Mouse (Mus musculus): ENCODE measurements around the gene Fpr-rs3. TPM values are rescaled to one million over a fixed set of nuclear protein-coding genes. Genes with fewer than 3 reads are reported as not detected.

Fpr-rs3 gene
- total RNA-seq (2015) (not detected in 2 replicates), total RNA-seq (2017) (not detected in 2 replicates)

DNA sequence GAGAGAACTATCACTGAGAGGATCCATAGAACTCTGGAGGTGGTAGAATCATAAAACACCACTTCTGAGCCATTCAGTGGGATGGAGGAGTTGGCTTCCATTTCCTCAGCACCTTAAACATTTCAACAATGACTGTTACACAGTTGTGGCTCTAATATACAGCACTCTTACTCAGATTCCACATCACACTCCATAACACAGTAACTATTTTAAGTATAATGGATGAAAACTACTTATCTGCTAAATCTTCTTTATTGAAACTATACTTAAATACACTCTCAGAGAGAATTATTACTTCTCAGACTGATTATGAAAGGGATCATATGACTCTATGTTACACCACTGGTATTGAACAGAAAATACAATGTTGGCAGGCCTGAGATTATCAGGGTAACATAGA, at the start of gene Fpr-rs3:
Fpr-rs3 (minus strand) TSS at position 101 of the 400 bp plus-strand sequence.
- ATAC-seq (replicated peaks; ENCODE audit: poor library complexity) = no peak

DNA sequence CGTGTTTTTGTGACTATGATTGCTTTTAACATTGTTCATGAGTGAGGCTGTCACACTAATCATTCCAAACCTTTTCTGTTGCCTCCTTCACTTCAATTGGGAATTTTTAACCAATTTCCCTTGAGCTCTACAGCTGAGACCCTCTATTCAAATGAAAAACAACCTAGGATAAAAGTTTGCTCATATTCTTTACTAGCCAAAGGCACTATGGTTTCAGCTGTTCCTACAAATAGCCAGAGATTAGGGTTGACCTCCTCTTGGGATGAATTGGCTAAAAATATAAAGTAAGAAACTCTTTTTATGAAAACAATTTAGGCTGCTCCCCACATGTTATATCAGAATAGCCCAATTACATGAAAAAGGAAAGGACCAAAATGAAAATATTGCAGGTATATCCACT, 28.4 kb downstream of the Fpr-rs3 start, which contains the start of gene Vmn2r110:
Vmn2r110 (minus strand) TSS at position 101 of the 400 bp plus-strand sequence.
- no peak for ATAC-seq (replicated peaks; ENCODE audit: poor library complexity)

Other genes starting within 250 kb of the Fpr-rs3 start
- not detected in 2 replicates for gene Vmn1r224, start 210.7 kb downstream of the Fpr-rs3 start, total RNA-seq (2015)
- gene Vmn1r224, start 210.7 kb downstream of the Fpr-rs3 start, total RNA-seq (2017) = not detected in 2 replicates
- gene Vmn2r108, start 143.5 kb downstream of the Fpr-rs3 start, total RNA-seq (2015) = not detected in 2 replicates
- not detected in 2 replicates for gene Vmn2r108, start 143.5 kb downstream of the Fpr-rs3 start, total RNA-seq (2017)
- gene Vmn1r225, start 126.7 kb downstream of the Fpr-rs3 start, total RNA-seq (2015) = not detected in 2 replicates
- gene Vmn1r225, start 126.7 kb downstream of the Fpr-rs3 start, total RNA-seq (2017) = not detected in 2 replicates
- not detected in 2 replicates for gene Vmn2r109, start 60.1 kb downstream of the Fpr-rs3 start, total RNA-seq (2015)
- gene Vmn2r109, start 60.1 kb downstream of the Fpr-rs3 start, total RNA-seq (2017) = not detected in 2 replicates
- not detected in 2 replicates for gene Vmn2r110, start 28.5 kb downstream of the Fpr-rs3 start, total RNA-seq (2015)
- not detected in 2 replicates for gene Vmn2r110, start 28.5 kb downstream of the Fpr-rs3 start, total RNA-seq (2017)
- not detected in 2 replicates for gene Vmn1r226, start 58.0 kb upstream of the Fpr-rs3 start, total RNA-seq (2015)
- gene Vmn1r226, start 58.0 kb upstream of the Fpr-rs3 start, total RNA-seq (2017) = not detected in 2 replicates
- not detected in 2 replicates for gene Vmn1r227, start 105.0 kb upstream of the Fpr-rs3 start, total RNA-seq (2015)
- not detected in 2 replicates for gene Vmn1r227, start 105.0 kb upstream of the Fpr-rs3 start, total RNA-seq (2017)
- gene Vmn1r228, start 161.3 kb upstream of the Fpr-rs3 start, total RNA-seq (2015) = not detected in 2 replicates
- not detected in 2 replicates for gene Vmn1r228, start 161.3 kb upstream of the Fpr-rs3 start, total RNA-seq (2017)
- not detected in 2 replicates for gene Vmn1r229, start 186.7 kb upstream of the Fpr-rs3 start, total RNA-seq (2015)
- not detected in 2 replicates for gene Vmn1r229, start 186.7 kb upstream of the Fpr-rs3 start, total RNA-seq (2017)
- gene Vmn1r230, start 215.6 kb upstream of the Fpr-rs3 start, total RNA-seq (2015) = not detected in 2 replicates
- not detected in 2 replicates for gene Vmn1r230, start 215.6 kb upstream of the Fpr-rs3 start, total RNA-seq (2017)